Mouse (Mus musculus): ENCODE measurements around the gene Gnao1.

DNA sequence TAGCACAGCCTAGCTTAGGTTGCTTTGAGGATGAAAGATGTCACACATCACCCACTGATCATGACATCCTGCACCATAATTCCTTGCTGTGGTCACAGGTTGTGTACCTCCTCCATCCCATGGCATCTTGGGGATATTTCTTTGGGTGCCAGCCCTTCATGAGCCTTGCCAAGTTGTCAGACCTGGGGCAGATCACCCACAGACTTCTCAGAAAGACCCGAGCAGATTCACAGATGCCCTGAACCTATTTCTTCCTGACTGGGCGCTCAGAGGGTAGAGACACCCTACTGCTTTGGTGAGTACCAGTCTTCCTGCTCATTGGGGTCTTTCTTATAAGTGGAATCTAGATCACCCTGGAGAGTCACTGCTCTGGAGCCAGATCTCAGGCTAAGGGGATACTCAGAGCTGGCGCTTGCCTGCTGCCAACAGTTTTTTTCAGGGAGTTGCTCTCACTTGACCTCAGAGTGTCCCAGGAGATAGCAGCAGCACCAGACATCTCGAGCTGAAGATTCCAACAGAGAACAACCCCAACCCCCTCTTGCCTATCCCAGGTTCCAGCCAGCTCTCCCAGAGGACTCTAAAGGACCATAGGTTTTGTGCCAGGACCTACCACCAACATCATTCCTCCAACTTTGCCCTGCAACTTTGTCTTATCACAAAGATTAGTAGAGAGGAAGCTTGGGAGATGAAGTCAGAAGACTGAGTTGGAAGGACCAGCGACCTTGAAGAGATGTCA lies 58.9 kb downstream of the Gnao1 start:
- TF ChIP-seq POLR2A (IDR thresholded peaks at IDR 0.05; ENCODE audit: control insufficient read depth, extremely low read depth, insufficient read depth, low read length, poor library complexity) (no peak), CTCF (IDR thresholded peaks at IDR 0.05; ENCODE audit: borderline replicate concordance, control insufficient read depth, extremely low read depth, insufficient read depth, low read length, poor library complexity) (no peak)

Data from thymus, adult 2 months (tissue).